Mouse (Mus musculus): Measurements from ENCODE around the gene Swi5. TPM values are rescaled to one million over a fixed set of nuclear protein-coding genes. Genes with fewer than 3 reads are reported as not detected.

The Swi5 gene
- total and polyA plus RNA-seq, 3 experiments = 371 to 480 TPM; not detected in 1

GRCm38 (mm10) chr2:32308870-32309568 lies 21.1 kb upstream of the Swi5 start:
- no peaks in the 10 kb centered on the region for H3K79me2 ChIP-seq (ENCODE audit: control insufficient read depth, insufficient read depth, low read length, poor library complexity)
- no peak overlapping the region for H3K4me3 ChIP-seq (ENCODE audit: control insufficient read depth in 1 of 2, insufficient read depth in 1 of 2, low read depth in 2 of 2, low read length in 2 of 2)
- H3K4me1 ChIP-seq (ENCODE audit: control insufficient read depth in 1 of 2, insufficient read depth in 2 of 2, low read length in 2 of 2) = peaks cover 2 to 3% of the 10 kb centered on the region in 2 experiments; a peak in 2 of 4 replicates

GRCm38 (mm10) chr2:32307941-32308760 lies 20.3 kb upstream of the Swi5 start:
- no peak overlapping the region for H3K4me3 ChIP-seq (ENCODE audit: control insufficient read depth in 1 of 2, insufficient read depth in 1 of 2, low read depth in 2 of 2, low read length in 2 of 2)

More at GRCm38 (mm10) chr2:32308870-32309568, 21.1 kb upstream of the Swi5 start:
- TF ChIP-seq MAFK (IDR thresholded peaks at IDR 0.05; ENCODE audit: borderline replicate concordance, low read depth, low read length) = no peak
- no peak for TF ChIP-seq MAZ (IDR thresholded peaks at IDR 0.05; ENCODE audit: low read depth, low read length)
- no peak for TF ChIP-seq ZNF384 (IDR thresholded peaks at IDR 0.05; ENCODE audit: low read depth, low read length)
- no peak for TF ChIP-seq CHD2 (IDR thresholded peaks at IDR 0.05; ENCODE audit: low read length)
- no peak for TF ChIP-seq GABPA (IDR thresholded peaks at IDR 0.05; ENCODE audit: low read depth, low read length)
- TF ChIP-seq CHD1 (IDR thresholded peaks at IDR 0.05; ENCODE audit: low read depth, low read length) = no peak
- no peak for TF ChIP-seq JUND (IDR thresholded peaks at IDR 0.05; ENCODE audit: low read depth, low read length)
- TF ChIP-seq TAL1 (IDR thresholded peaks at IDR 0.05; ENCODE audit: low read length) = no peak
- TF ChIP-seq SMC3 (IDR thresholded peaks at IDR 0.05; ENCODE audit: low read depth, low read length) = no peak
- TF ChIP-seq HCFC1 (IDR thresholded peaks at IDR 0.05; ENCODE audit: low read depth, low read length) = no peak
- no peak for TF ChIP-seq USF1 (IDR thresholded peaks at IDR 0.05; ENCODE audit: low read depth, low read length)
- no peak for TF ChIP-seq UBTF (IDR thresholded peaks at IDR 0.05; ENCODE audit: borderline replicate concordance, insufficient read depth, low read depth, low read length)
- no peak for TF ChIP-seq GATA1 (IDR thresholded peaks at IDR 0.05; ENCODE audit: low read depth, low read length)
- H3K27ac ChIP-seq (ENCODE audit: control insufficient read depth, low read depth, low read length) = no peak overlapping the region
- H3K36me3 ChIP-seq (ENCODE audit: control insufficient read depth in 1 of 2, insufficient read depth in 2 of 2, low read length in 2 of 2) = no peaks in the 10 kb centered on the region
- H3K9ac ChIP-seq (ENCODE audit: control insufficient read depth, low read depth, low read length, poor library complexity, severe bottlenecking) = no peak overlapping the region
- no peak for DNase-seq (ENCODE audit: low read depth, low spot score)
- no peaks in the 10 kb centered on the region for H3K9me3 ChIP-seq (replicated peaks; ENCODE audit: insufficient read depth, low read length)
- no peaks in the 10 kb centered on the region for H3K27me3 ChIP-seq (ENCODE audit: control insufficient read depth in 1 of 2, insufficient read depth in 2 of 2, low read length in 2 of 2)

More at GRCm38 (mm10) chr2:32307941-32308760, 20.3 kb upstream of the Swi5 start:
- peak; percentile 80 for DNase-seq (ENCODE audit: low read depth, low spot score)
- Histone ChIP-seq H3K9ac (ENCODE audit: control insufficient read depth, low read depth, low read length, poor library complexity, severe bottlenecking) (no peak overlapping the region), H3K4me1 (ENCODE audit: control insufficient read depth in 1 of 2, insufficient read depth in 2 of 2, low read length in 2 of 2) (peaks cover 2 to 3% of the 10 kb centered on the region in 2 experiments; a peak in 2 of 4 replicates), H3K27me3 (ENCODE audit: control insufficient read depth in 1 of 2, insufficient read depth in 2 of 2, low read length in 2 of 2) (no peaks in the 10 kb centered on the region), H3K9me3 (replicated peaks; ENCODE audit: insufficient read depth, low read length) (no peaks in the 10 kb centered on the region), H3K79me2 (ENCODE audit: control insufficient read depth, insufficient read depth, low read length, poor library complexity) (no peaks in the 10 kb centered on the region), H3K27ac (ENCODE audit: control insufficient read depth, low read depth, low read length) (no peak overlapping the region), H3K36me3 (ENCODE audit: control insufficient read depth in 1 of 2, insufficient read depth in 2 of 2, low read length in 2 of 2) (no peaks in the 10 kb centered on the region)
- TF ChIP-seq SMC3 (IDR thresholded peaks at IDR 0.05; ENCODE audit: low read depth, low read length) (peak; percentile 51), TCF12 (IDR thresholded peaks at IDR 0.05; ENCODE audit: low read depth, low read length) (no peak), RAD21 (IDR thresholded peaks at IDR 0.05; ENCODE audit: low read depth, low read length) (peak; percentile 17), CTCF (IDR thresholded peaks at IDR 0.05 in 2 of 3, conservative IDR thresholded peaks at IDR 0.05 in 1 of 3; ENCODE audit: control insufficient read depth in 1 of 3, insufficient read depth in 1 of 3, low read depth in 2 of 3, low read length in 3 of 3, poor library complexity in 1 of 3, severe bottlenecking in 1 of 3) (peak; percentile 78 to 98 (median 83))
